Mouse (Mus musculus) lung, postnatal 4 days (tissue): ENCODE data around the gene H2afb2.

Experiments used
- DNase-seq, 2 experiments: peaks; one replicate each; pipeline ENCODE4 v3.0.0; 2021

H2afb2 gene

DNA sequence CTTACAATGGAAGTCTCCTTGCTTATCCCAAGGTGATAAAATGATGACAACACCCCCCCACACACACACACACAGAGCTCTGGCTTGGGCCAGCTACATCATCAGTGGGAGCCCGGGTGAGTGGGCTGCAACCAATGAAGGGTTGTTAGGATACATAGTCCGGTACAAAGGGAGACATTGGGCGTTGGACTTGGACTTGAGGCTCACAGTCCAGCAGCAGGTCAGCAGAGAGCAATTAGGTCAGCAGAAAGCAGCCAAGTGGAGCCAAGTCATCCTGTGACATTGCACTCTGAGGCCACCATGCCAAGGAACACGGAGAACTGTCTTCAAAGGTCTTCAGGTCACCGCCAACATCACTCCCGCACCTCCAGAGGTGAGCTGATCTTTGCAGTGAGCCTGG, at the start of gene H2afb2:
Gene H2afb2, plus strand, starts transcription at position 301 of the 400 bp plus-strand sequence.
- no peak for DNase-seq
